Mouse (Mus musculus): ENCODE data around the gene Duox2.

The Duox2 gene

DNA sequence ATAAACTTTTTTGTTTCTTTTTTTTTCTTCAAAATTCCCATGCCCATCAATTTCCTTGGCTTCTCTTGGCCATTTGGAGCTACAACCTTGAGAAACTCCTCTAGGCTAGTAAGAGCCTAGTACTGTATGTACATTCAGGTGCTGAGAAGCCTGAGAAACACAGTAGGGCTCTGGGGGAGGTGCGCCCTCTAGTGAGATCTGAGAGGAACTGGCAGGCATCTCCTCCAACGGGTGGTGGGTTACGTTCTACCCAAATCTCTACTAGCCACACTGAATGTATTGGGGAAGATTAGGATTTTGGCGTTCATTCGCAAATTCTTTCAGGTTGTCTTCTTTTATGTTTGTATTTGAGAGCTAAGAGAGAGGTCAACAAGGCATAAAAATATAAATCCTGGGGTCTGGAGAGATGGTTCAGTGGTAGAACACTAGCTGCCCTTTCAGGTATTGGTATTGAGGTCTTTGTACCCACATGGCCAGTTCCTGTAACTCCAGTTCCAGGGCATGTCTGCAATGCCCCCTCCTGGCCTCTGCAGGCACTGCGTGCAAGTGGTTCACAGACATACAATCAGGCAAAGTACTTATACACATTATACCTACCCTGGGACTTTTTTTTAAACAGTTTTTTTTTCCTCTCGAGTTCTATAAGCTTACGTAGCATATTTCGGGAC is 4.5 kb upstream of the Duox2 start:
- DNase-seq (ENCODE audit: low read depth, low spot score) = peak; percentile 29

DNA sequence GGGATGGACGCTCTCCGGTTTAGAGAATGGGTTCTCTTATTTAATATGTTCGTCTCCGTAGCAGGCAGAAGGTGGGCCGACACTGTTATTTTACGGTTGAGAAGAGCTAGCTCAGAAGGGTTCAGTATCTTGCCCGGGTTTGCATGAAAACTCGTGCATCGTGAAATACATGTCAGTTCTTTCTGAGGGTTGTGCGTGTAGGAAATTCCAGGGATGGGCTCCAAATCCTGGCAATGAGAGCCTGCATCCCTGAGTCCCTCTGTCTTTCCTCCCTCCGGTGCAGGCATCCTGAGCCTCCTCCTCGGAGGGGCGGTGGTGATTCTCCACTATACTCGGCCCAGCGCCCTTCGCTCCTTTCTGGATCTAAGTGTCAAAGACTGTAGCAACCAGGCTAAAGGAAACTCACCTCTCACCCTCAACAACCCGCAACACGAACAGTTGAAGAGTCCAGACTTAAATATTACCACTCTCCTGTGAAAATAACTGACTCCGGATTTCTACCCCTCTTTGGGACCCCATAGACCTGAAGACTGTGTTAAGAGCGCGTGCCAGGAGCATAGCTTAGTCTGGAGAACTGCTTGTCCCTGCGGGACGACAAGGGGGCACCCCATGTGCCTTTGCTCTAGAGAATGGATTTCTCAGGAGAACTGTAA is 3.8 kb upstream of the Duox2 start:
- DNase-seq (ENCODE audit: low read depth, low spot score) = no peak

DNA sequence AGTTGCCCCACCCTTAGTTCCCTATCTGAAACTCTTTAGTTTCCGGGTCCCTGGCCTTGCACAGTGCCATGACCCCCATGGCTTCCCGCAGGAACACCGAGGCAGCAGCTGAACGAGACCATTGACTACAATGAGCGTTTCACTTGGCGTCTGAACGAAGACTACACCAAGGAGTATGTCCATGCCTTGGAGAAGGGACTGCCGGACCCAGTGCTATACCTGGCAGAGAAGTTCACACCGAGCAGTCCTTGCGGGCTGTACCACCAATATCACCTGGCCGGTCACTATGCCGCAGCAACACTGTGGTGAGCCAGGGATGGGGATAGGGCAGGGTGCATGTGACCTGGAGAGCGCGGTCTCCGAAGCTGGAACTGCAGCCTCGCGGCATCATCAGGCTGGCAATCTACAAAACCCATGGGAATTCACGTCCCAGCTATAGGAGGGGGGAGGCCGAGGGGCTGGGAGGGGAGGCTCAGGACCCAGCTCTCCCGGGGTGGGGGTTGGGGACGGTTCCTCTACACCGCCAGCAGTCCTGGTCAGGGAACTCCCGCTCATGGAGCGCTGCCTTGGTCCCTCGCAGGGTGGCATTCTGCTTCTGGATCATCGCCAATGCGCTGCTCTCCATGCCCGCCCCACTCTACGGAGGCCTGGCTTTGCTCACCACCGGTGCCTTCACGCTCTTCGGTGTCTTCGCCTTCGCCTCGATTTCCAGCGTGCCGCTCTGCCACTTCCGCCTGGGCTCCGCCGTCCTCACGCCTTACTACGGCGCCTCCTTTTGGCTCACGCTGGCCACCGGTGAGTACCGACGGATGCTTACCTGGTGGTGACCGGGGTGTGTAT is 3.1 kb upstream of the Duox2 start:
- DNase-seq (ENCODE audit: low read depth, low spot score) = no peak

DNA sequence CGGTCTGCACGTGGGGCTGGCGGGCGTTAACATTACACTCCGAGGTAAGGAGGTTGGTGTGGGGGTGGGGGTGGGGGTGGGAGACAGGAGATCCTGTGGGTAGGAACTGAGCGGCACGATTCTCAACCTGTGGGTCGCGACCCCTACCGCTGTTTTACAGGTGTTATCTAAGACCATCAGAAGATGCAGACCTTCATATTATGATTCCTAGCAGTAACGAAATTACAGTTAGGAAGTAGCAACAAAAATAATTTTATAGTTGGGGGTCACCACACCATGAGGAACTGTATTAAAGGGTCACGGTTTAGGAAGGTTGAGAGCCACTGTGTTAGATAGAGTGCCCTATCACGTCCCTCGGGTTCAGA is 2.4 kb upstream of the Duox2 start:
- no peak for DNase-seq (ENCODE audit: low read depth, low spot score)

DNA sequence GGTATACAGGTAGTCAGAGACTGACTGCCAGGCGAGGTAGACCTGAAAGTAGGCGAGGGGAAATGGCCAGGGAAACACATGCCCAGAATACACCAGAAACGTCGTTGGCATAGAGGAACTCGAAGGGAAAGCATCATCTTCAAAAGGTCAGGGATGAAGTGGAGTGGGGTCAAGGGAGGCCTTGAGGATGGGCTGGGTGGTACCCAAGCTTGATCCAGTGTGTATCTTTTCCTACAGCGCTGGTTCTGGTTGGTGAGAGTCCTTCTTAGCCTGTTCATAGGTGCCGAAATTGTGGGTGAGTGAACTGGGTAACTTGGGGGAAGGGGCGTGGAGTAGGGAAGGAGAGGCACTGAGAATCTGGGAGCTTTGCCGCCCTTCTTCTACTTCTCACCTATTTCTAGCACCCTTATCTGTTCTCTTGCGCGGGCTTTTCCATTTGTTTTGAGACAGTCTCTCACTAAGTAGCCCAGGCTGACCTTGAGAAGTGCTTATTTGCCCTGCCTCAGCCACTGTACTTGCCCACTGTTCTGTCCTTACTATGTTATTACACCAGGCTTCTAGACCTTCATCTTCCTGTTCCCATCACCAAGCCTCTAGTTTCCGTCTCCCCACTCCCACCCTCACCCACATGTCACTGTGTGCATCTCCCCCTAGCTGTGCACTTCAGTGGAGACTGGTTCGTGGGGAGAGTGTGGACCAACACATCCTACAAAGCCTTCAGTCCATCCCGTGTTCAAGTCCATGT is 1.8 kb upstream of the Duox2 start:
- DNase-seq (ENCODE audit: low read depth, low spot score) = no peak

DNA sequence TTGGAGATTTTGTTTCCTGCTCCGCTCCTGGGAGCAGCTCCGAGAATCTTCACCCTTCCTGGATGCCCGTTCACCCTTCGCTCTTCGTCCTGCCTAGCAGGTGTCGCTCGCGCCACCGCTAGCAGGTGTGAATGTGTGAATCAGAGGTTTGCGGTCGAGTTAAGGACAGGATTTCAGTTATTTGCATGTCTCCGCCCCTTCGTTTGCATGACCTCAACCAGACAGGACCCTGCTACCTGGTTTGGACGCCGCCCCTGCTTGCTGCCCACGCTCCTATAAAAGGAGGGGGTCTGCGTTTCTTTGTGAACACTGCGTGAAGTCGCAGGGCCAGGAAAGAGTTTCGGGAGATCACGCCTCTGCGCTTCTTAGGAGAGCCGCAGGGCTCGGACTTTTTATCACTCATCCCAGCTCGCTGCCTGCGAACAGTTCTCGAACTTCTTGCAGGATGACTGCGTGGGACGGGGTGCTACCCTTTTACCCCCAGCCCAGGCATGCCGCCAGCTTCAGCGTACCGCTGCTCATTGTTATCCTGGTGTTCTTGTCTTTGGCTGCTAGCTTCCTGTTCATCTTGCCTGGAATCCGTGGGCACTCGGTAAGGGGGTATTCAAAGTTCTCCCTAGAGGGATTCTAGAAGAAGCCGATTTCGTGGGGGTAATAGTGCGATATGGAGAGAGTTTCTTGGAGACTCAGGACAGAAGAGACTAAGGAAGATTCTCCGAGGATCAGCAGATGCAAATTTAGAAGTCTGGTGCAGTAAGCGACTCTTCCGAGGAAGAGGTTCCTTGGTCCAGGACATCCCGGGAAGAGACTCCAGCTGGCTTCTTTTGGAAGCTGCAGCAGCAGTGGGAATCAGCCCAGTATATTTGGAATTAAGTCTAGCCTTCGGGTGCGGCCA is 594 bp upstream of the Duox2 start, which contains the start of gene Duoxa2:
Gene Duoxa2 (plus strand): TSS at position 305 of the 895 bp plus-strand sequence.
- DNase-seq (ENCODE audit: low read depth, low spot score) = no peak

DNA sequence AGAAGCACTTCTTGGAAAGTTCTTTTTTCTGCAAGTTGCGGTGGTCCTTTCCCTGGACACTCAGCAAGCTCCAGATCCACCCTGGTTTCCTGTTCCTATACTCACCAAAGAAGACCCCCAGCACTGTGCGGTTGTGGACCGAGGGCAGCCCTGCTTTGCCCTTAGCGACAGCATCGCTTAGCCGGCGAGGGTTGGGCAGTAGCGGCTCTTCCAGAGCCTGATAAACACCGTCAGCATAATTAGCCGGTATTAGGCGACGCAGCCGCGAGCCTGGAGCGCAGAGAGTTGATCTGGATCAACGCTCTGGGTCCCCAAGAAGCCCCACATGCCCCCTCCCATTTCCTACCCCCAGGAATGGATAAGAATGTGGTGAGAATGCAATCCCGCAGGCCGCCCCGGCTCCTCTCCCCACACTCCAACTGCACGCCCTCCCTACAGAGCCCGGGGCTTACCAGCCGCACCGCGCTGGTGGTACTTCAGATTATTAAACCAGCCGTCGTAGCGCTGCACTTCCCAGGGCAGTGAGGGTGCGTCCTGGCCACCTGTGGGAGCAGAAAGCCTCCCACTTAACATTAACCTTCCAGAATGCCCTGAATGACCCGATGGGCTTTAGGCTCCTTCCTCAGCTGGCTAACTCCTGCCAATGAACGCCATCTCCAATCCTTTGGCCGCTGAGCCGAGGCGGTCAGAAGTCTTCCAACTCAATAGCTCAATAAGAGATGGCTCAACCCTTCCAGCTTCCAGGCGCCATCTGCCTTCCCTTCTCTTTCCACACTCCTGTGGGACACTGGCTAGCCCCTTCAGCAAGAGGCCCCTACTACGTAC is 766 bp downstream of the Duox2 start:
- no peak for DNase-seq (ENCODE audit: low read depth, low spot score)

DNA sequence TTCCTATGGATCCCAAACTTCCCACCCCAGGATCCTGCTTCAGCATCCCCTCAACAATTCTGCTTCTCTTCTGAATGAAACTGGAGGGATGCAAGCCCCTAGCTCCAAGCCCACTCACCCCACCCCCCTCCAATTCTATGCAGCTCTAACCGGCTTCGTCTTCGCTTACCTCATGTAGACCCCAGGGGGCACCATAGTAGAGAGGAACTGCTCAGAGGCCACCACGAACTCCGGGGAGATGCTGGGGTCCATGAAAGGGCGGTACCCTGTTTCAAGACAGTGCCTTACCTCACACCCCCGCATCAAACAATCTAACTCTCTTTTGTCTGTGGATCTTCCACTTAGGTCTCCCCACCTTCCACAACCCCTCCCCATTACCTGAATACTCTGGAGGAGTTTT is 3.3 kb downstream of the Duox2 start:
- DNase-seq (ENCODE audit: low read depth, low spot score) = no peak

DNA sequence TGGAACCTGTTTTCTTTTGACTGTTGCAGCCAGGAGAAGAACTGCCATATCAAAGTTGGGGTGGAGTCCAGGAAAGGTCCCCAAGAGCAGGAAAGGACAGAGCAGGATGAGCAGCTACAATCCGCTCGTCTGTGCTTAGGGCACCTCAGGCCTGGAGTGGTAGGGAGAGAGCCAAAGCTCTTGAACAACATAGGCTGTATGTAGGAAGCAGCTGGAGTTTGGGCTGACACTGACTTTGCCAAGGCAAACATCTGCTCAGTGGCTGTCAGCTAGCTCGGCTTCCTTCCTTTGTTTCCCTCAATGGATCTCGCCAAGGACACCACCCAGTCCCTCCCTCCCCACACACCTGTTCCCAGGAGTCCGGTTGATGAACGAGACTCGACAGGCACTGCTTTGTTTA is 12.1 kb downstream of the Duox2 start:
- DNase-seq (ENCODE audit: low read depth, low spot score) = no peak

DNA sequence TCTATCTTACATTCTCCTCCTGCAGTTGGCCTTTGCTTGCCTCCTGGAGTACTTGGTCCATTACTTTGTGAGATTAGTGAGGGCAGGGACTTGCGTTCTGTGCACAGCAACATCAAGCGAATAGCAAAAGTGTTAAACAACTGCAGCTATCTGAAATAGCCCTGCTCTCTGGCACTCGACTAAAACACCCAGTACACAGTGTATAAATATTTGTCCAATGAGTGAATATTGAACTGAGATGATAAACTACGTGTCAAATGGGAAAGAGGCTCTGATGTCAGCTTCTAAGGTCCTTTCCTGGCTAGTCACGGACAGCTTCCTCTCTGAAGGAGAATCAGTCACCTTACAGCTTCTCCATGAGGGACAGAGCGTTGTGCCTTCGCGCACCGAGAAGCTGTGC is 14.2 kb downstream of the Duox2 start:
- no peak for DNase-seq (ENCODE audit: low read depth, low spot score)

DNA sequence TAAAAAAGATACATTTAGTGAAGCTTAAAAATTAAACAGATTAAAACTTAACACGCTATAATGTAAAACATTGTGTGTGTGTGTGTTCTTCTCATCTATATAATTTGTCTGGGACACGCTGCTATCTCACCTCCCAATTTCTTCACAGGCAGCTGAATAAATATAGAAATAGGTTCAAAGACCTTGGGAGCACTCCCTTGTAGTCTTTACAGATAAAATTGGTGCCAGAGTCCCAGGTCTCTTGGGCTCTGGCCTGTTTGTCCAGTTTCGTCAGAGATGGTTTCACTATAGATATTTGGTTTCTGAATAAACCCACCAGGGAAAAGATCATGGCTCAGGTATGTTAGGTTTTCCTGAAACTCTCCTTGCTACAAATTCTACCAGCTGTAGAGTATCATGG is 19.5 kb downstream of the Duox2 start:
- DNase-seq (ENCODE audit: low read depth, low spot score) = no peak

DNA sequence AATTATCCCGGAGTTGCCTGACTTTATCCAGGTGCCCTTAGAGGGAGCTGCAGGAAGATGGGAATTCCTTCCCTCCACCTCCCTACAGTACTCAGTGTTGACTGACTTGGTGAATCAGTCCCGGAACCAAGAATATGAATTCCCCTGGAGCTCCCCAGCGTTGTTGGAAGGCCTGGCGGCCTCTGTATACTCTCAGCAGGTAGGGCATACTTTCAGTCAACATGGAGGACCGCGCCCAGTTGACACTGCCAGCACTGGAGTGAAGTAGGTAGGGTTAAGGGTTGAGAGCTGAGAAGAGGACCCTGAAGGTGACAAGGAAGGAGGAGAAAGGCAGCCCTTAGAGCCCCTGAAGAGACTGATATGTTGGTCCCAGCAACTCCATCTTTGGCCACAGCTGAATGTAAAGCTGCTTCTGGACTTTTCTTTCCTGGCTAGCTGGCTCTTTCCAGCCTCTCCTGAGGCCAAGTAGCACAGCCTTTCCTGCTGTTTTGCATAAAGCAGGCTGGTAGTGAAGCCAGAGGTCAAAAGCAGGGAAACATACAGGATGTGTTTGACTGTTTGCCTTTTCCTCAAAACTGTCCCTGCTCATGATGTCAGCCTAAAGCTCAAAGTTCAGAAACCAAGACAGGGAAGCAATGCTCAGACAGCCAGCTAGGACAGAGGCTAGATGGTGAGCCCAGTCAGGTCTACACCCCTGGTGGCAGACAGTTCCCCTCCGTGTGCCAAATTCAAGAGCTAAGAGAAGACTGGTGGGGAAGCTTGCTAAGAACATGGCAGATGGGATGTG is 31.6 kb downstream of the Duox2 start:
- no peak for DNase-seq (ENCODE audit: low read depth, low spot score)

DNA sequence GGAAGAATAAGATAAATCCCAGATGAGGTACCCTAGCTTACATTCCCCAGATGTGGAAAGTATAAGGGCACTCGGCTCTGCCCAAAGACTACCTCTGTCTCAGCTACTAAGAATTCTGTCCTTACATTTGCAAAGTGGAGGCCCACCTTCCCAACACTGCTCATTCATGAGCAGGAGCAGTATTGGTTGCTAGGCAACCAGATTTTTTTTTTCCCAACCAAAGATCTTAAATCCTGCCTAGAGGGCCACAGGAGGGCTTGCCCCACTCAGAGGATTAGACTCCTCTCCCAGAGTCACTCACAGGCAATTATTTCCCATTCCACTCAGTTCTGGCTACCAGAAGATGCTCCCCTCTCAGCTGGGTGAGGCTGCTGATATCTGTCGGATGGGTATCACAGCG is 33.6 kb downstream of the Duox2 start:
- no peak for DNase-seq (ENCODE audit: low read depth, low spot score)

DNA sequence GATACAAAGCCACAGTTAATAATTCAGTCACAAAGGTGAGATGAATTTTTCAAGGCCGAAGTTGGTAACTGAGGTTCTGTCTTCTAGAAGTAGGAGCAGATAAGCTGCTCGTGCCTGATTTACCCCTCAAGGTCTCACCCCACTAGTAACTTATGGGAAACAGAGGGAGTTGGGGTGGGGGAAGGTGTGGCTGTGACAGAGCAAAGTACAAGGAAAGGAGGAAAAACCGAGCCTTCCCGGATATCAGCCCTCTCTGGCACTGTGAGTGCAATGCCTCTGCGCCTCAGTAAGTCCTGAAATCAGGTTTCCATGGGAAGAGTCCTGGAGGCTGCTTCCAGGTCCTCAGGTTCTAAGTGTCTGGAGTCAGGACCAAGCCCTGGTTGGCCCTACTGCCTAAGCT is 37.5 kb downstream of the Duox2 start:
- DNase-seq (ENCODE audit: low read depth, low spot score) = no peak

DNA sequence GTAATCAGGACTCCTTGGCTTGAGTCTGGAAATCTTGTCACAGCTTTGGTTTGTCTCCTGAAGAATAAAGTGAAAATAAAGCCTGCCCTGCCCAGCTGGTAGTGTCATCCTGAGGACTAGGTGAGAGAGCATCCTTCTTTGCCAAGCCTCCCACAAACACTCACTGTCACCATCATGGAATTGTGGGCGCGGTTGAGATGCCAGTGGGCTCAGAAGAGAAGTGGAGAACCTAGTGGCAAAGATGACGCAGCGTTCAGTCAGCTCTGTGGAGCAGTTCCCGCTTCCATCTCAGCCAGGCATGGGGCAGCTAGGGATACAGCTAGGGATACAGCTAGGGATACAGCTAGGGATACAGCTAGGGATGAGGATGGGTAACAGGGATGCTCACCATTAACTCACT is 42.3 kb downstream of the Duox2 start:
- no peak for DNase-seq (ENCODE audit: low read depth, low spot score)

DNA sequence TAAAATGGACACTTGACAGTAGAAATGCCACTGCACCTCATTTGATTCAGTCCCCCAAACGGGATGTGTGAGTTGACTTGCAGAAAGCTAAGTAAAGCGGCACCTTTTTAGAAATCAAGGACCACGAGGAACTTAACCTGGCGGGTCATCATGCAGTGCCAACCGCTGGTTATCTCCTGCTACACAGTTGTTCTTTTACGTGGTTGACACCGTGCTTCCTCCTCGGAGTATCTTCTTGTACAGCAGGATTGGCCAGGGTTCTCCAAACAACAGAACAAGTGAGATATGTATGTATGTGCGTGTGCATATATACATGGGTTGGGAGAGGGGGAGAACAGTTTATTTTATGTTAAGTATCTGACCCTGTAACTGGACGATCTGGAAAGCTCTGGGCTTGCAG is 50.5 kb downstream of the Duox2 start:
- DNase-seq (ENCODE audit: low read depth, low spot score) = no peak

DNA sequence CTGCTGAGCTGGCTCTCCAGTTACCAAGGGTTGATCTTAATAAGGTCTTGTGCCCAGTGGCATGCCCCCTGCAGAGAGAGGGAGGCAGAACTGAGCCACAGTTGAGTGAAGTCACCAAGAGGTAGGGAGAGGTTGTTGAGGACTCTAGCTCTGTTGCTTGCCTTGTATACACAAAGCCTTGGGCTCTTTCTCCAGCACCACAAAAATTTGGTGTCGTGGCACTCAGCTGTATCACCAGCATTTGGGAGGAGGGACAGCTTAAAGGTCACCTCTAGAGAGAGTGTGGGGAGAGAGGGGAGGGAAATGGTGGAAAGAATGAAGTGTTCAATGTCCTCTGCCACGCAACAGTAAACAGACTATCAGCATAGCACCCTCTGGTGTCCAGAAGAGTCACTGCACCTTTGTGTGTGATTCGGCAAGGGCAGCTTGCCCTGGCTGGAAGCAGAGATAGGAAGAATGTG is 54.5 kb downstream of the Duox2 start:
- DNase-seq (ENCODE audit: low read depth, low spot score) = peak; percentile 56

DNA sequence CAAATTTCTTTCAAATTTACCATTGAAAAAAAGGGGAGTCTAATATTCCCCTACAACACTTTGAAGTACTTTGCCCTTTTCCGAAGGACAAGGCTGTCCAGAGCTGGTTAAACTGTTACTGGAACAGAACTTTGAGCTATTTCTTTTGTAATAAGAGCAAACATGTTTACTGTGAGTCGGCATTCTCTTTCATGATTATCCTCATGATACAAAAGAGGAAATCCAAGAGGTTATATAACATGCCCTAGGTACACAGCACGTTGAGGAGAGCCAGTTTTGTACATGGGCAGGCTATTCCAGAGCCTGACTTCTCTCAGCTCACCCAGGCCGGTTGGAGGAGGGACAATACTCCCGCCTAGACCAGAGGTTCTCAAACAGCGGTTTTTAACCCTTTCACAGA is 56.3 kb downstream of the Duox2 start:
- no peak for DNase-seq (ENCODE audit: low read depth, low spot score)

DNA sequence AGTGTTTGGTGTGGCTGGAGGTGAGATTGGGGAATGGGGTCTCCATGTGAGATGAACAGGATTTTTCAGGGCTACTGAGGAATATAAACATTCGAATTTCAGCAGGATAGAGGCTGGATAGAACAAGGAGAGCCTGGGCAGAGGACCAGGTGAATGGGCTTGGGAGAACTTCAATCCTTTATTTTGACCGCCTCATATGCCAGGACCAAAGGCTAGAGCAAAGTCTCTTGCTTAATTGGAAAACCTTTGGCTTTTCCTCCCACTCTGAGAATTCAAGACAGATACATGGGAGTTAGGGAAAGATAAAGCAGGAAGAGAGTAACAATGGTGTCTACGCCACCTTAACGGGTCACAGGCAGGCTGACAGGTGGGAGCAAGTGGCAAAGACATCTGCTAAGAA is 57.0 kb downstream of the Duox2 start:
- no peak for DNase-seq (ENCODE audit: low read depth, low spot score)
